Mouse (Mus musculus) kidney, postnatal 0 days (tissue): ENCODE data around the gene Nptx2. TPM values are rescaled to one million over a fixed set of nuclear protein-coding genes. Genes with fewer than 3 reads are reported as not detected.
A peak's percentile ranks its signal among the peaks of the same experiment; 100 is the strongest.

Experiments
- ATAC-seq: fragments of 200-750 bp; cut with Nextera tagmentation; replicated peaks from 2 replicates; pipeline ENCODE4 v1.8.0; 2017; ENCODE audit warnings: low read depth, moderate number of reproducible peaks, moderate TSS enrichment, moderate library complexity; ENCODE audit not compliant: low FRiP score
- DNase-seq: peaks from one replicate; pipeline ENCODE4 v3.0.0-alpha.2; 2016; ENCODE audit warnings: low spot score
- H3K27ac ChIP-seq: fragments of 300-500 bp; sonication (generic); 2 replicates; pipeline ENCODE4 v1.5.1; 2014; ENCODE audit warnings: mild to moderate bottlenecking
- H3K27me3 ChIP-seq: fragments of 300-500 bp; sonication (generic); 2 replicates; pipeline ENCODE4 v1.6.1; 2014; ENCODE audit warnings: low read length, mixed read lengths; ENCODE audit not compliant: insufficient read depth
- H3K36me3 ChIP-seq: fragments of 300-500 bp; sonication (generic); 2 replicates; pipeline ENCODE4 v1.6.1; 2014; ENCODE audit warnings: low read length, mixed read lengths; ENCODE audit not compliant: insufficient read depth
- H3K4me1 ChIP-seq: fragments of 300-500 bp; sonication (generic); replicated peaks from 2 replicates; pipeline ENCODE4 v1.6.1; 2014; ENCODE audit warnings: antibody characterized with exemption, low read length, mixed read lengths; ENCODE audit not compliant: insufficient read depth
- H3K4me2 ChIP-seq: fragments of 300-500 bp; sonication (generic); 2 replicates; pipeline ENCODE4 v1.6.1; 2014; ENCODE audit warnings: mild to moderate bottlenecking, low read length, moderate library complexity, mixed read lengths
- H3K4me3 ChIP-seq: fragments of 300-500 bp; sonication (generic); replicated peaks from 2 replicates; pipeline ENCODE4 v1.5.1; 2014; ENCODE audit warnings: low read depth, low read length
- H3K9ac ChIP-seq: fragments of 300-500 bp; sonication (generic); 2 replicates; pipeline ENCODE4 v1.6.1; 2014; ENCODE audit warnings: low read depth, low read length
- H3K9me3 ChIP-seq: fragments of 300-500 bp; sonication (generic); replicated peaks from 2 replicates; pipeline ENCODE4 v1.6.1; 2016; ENCODE audit warnings: low read length, inconsistent platforms, mixed read lengths
- CTCF ChIP-seq: IDR thresholded peaks from 2 replicates; pipeline ENCODE4 v1.5.1; 2016; ENCODE audit warnings: antibody characterized with exemption, low read depth, mild to moderate bottlenecking, moderate library complexity
- WGBS: fragments of 180-500 bp; shearing (Covaris S2); extraction: QIAGEN DNeasy Blood & Tissue Kit; methylation state at CpG from one replicate; pipeline ENCODE4 v1.1.7; 2014; 5-methylcytosine and 5-hydroxymethylcytosine counted together
- polyA plus RNA-seq: library from polyadenylated mRNA; unstranded; fragments of >200 nt; fragmentation: Nextera tagmentation; extraction: Ambion mirVana; gene quantifications from 2 replicates; pipeline ENCODE4 v1.2.1, GENCODE M21; 2015

Gene Nptx2
- polyA plus RNA-seq, 1 experiment from 2014 or later = 1.2 TPM

- H3K4me3 ChIP-seq = no peak overlapping the region
- H3K27me3 ChIP-seq = no peaks in the 10 kb centered on the region
- no peak overlapping the region for H3K9ac ChIP-seq
- no peak overlapping the region for H3K27ac ChIP-seq
- ATAC-seq (no peak), DNase-seq (no peak)
- no peaks in the 10 kb centered on the region for H3K9me3 ChIP-seq
- no peaks in the 10 kb centered on the region for H3K36me3 ChIP-seq
- TF ChIP-seq CTCF = no peak
- no peaks in the 10 kb centered on the region for H3K4me1 ChIP-seq
- H3K4me2 ChIP-seq = no peak overlapping the region
- 60% methylated on average over 7 of the region's 7 CpGs for WGBS
Measured at GRCm38 (mm10) chr5:144509431-144509830, 36.3 kb upstream of the Nptx2 start.

DNA sequence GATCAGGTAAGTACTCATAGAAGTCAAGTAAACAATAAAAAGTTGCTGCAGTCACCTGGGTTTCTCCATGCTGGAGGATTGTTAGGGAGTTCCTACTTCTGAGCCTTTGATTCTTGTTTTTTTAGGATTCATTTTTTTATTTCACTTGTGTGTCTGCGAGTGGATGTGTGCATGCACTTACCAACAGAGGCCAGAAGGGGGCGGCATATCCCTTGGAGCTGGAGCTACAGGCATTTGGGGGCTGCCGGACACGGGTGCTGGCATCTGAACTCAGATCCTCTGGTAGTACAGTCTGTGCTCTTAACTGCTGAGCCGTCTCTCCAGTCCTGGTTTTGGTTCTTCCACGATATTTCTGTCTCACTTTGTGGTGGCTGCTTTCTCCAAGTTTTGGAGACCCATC, 31.0 kb upstream of the Nptx2 start:
- Histone ChIP-seq H3K9ac (no peak overlapping the region), H3K27ac (no peak overlapping the region), H3K4me3 (no peak overlapping the region), H3K9me3 (no peaks in the 10 kb centered on the region), H3K36me3 (no peaks in the 10 kb centered on the region), H3K4me2 (no peak overlapping the region), H3K4me1 (no peaks in the 10 kb centered on the region), H3K27me3 (no peaks in the 10 kb centered on the region)
- ATAC-seq (no peak), DNase-seq (no peak)
- peak; percentile 50 for TF ChIP-seq CTCF
- WGBS = 65% methylated on average over 6 of the region's 6 CpGs

GRCm38 (mm10) chr5:144515241-144515640, 30.5 kb upstream of the Nptx2 start:
- no peak for DNase-seq
- Histone ChIP-seq H3K4me1 (no peaks in the 10 kb centered on the region), H3K4me2 (no peak overlapping the region), H3K9me3 (no peaks in the 10 kb centered on the region), H3K27ac (no peak overlapping the region), H3K27me3 (no peaks in the 10 kb centered on the region), H3K4me3 (no peak overlapping the region), H3K36me3 (no peaks in the 10 kb centered on the region), H3K9ac (no peak overlapping the region)
- no peak for TF ChIP-seq CTCF
- WGBS = 78% methylated on average over 4 of the region's 4 CpGs
- ATAC-seq = no peak

DNA sequence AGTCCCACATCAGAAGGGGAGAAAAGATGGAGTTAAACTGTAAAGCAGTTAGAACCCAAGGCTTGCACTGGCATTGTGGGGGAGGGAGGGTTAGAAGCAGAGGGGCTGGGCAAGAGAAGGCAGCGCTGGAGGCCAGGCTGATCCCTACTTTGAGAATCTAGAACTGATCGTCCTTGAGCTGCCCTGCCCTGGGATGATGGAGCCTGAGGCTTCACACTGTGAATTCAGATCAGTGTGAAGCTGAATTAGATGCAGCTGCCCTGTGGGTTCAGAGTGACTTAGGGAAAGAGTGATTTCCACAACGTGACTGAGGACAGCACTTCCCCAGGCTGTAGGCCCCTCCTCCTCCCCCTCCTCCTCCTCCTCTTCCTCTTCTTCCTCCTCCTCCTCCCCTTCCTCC, 25.6 kb upstream of the Nptx2 start:
- Histone ChIP-seq H3K9ac (no peak overlapping the region), H3K4me2 (no peak overlapping the region), H3K9me3 (no peaks in the 10 kb centered on the region), H3K4me1 (no peaks in the 10 kb centered on the region), H3K27ac (no peak overlapping the region), H3K36me3 (no peaks in the 10 kb centered on the region), H3K27me3 (no peaks in the 10 kb centered on the region), H3K4me3 (no peak overlapping the region)
- DNase-seq = no peak
- ATAC-seq = no peak
- no peak for TF ChIP-seq CTCF
- 30% methylated on average over 3 of the region's 3 CpGs for WGBS

- DNase-seq (no peak), ATAC-seq (no peak)
- TF ChIP-seq CTCF = no peak
- no peaks in the 10 kb centered on the region for H3K36me3 ChIP-seq
- H3K4me1 ChIP-seq = no peaks in the 10 kb centered on the region
- no peaks in the 10 kb centered on the region for H3K9me3 ChIP-seq
- no peak overlapping the region for H3K9ac ChIP-seq
- H3K4me3 ChIP-seq = no peak overlapping the region
- 63% methylated on average over 10 of the region's 10 CpGs for WGBS
- H3K4me2 ChIP-seq = no peak overlapping the region
- no peak overlapping the region for H3K27ac ChIP-seq
- H3K27me3 ChIP-seq = no peaks in the 10 kb centered on the region
Measured at GRCm38 (mm10) chr5:144524774-144525173, 20.9 kb upstream of the Nptx2 start.

DNA sequence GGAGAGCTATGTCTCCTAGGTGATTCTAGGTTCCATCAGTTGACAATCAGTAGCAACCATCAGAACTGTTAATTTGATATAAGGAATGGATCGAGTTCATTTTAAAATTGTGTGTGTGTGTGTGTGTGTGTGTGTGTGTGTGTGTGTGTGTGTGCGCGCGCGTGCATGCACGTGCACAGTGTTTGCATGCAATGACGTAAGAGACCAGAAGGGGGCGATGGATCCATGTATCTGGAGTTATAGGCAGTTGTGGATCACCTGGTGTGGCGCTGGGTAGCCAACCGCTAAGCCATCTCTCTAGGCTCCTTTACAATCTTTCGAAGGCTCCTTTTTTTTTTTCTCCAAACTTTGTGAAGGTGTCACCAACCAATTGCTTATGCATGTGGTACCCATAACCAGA, 16.6 kb upstream of the Nptx2 start:
- Histone ChIP-seq H3K4me3 (no peak overlapping the region), H3K9ac (no peak overlapping the region), H3K27me3 (no peaks in the 10 kb centered on the region), H3K9me3 (no peaks in the 10 kb centered on the region), H3K4me2 (no peak overlapping the region), H3K4me1 (no peaks in the 10 kb centered on the region), H3K27ac (no peak overlapping the region), H3K36me3 (no peaks in the 10 kb centered on the region)
- no peak; the same call in 1 of the 2 replicates for TF ChIP-seq CTCF
- ATAC-seq (no peak), DNase-seq (no peak)
- WGBS = 96% methylated on average over 11 of the region's 11 CpGs

- no peak for ATAC-seq
- H3K4me3 ChIP-seq = no peak overlapping the region
- H3K36me3 ChIP-seq = no peaks in the 10 kb centered on the region
- peak; percentile 64 for DNase-seq
- peaks cover 24% of the 10 kb centered on the region for H3K27me3 ChIP-seq
- 0 out of 2 replicates have a peak, but pooled peaks cover 8% of the 10 kb centered on the region for H3K4me1 ChIP-seq
- no peak overlapping the region for H3K4me2 ChIP-seq
- H3K9ac ChIP-seq = no peak overlapping the region
- TF ChIP-seq CTCF = no peak
- H3K9me3 ChIP-seq = no peaks in the 10 kb centered on the region
- WGBS = 12% methylated on average over 12 of the region's 12 CpGs
- no peak overlapping the region for H3K27ac ChIP-seq
Measured at GRCm38 (mm10) chr5:144542711-144543308, 2.9 kb upstream of the Nptx2 start.
